Mouse (Mus musculus) induced T-regulatory cell, adult 2 months (primary cell): ENCODE data around the gene Olfr295.

Experiments used
- DNase-seq: peaks from one replicate; pipeline ENCODE4 v3.0.0-alpha.2; 2012; ENCODE audit warnings: low read depth

The Olfr295 gene

GRCm38 (mm10) chr7:86583562-86583961, at the start of gene Olfr295:
Olfr295 (plus strand) TSS chr7:86583862.
- DNase-seq, result no peak

GRCm38 (mm10) chr7:86616543-86616942, 32.9 kb downstream of the Olfr295 start, which contains the start of gene Olfr294:
Olfr294 (minus strand) TSS chr7:86616643.
- no peak for DNase-seq
